Mouse (Mus musculus): ENCODE measurements around the gene En1.

Gene En1

DNA sequence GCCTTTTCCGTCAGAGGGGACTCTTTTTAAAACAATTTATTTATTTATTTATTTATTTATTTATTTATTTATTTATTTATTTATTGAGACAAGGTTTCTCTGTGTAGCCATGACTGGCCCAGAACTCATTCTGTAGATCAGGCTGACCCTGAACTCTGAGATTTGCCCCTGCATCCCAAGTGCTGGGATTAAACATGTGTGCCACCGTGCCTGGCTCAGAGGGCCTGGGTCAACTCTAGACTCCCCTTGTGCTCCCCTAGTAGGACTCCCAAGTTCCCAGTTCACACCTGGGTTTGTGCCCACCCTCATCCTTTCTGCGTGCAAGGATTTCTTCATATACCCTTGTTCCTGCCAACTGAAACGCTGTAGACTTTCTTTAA is 25.4 kb downstream of the En1 start:
- no peak for DNase-seq (ENCODE audit: low spot score in 2 of 2)

DNA sequence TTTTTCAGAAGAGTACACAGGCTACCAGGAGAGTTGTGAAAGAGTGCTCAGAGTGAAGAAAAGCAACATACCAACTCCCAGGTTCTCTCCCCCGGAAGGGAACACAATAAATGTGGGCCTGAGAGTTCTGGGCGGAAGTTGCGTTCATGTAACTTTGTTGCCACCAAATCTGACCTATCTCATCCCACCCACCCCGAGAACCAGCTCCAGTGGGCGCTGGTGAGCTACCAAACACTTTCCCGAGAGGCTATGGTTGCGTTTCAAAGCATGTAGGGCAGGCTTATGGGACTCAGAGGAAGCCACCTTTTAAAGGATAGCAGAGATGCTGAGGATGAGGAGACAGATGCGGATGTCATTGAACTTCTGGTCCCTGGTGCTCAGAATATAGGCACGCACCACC is 26.6 kb downstream of the En1 start:
- DNase-seq (ENCODE audit: low spot score in 2 of 2): no peak

DNA sequence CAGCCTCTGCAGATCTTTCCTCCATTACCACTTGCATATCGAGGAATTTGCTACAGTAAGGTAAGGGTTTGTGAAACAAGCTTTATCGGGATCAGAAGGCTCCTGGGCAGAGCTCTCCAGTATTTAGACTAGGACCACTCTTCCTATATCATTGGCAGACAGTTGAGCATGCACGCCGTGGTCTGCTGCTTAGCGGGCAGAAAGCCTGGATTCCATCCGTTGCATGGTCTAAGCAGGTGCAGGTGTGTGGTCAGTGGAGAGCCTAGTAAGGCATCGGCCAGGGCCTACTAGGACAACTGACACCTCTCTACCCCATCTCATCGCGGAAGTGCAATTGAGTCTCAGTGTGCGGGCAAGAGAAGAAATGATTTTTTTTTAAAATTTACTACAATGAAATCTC is 41.2 kb downstream of the En1 start:
- DNase-seq (ENCODE audit: low spot score in 2 of 2): no peak

DNA sequence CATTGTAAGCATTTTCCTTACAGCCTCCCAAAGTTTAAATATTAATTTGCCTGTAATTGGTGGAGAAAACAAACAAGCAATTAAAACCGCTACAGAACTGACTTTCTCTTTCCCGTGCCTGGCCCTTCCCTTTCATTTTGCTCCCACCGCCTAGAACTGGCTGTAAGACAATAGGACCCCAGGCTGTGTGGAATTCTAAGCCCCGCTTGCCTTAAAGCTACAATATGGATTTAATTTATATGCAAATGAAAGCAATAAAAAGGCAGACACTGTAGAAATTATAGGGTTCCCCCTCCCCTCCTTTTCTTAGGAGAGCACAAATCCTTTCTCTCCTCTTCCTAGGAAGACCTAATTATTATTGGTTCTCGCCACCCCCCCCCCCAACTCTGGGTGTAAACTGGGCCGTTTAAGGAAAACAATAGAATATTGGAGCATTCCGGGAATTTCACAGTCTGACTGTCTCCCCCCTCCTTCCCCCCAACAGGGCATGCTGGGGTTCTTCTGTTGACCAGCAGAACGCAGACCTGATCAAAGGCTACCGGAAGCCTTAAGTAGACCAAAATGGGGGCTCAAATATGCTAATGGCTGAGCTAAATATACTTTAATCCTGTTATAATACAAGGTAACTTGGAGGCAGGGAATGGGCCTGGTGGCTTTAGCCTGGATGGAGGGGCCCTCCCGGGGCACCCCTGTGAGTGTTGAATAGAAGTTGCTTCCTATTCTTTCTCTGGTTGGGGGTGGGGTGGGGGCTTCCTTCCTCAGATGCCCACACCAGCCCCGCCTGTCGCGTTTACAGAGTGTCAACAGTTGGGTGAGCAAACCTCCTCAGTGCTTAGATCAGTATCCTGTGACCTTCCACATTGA is 41.9 kb downstream of the En1 start:
- DNase-seq (ENCODE audit: low spot score in 2 of 2): no peak

DNA sequence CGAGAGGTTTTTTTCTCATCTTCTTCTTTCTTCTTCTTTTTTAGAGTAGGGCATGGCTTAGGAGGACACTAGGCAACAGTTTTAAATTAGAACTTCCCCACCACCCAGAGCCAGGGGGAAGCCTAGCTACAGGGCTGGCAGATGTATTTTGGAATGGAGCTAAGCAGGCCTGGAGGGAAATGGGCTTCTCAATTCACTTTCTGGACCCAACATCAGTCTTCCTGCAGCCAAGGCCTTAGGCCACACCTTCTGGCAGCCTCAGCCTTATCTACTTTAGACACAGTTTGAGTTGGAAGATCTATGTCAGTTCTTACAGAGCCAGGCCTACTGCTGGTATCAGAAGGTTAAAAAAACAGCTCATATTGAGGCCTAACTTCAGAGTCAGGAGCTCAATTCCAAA is 42.5 kb downstream of the En1 start:
- DNase-seq (ENCODE audit: low spot score in 2 of 2): no peak

DNA sequence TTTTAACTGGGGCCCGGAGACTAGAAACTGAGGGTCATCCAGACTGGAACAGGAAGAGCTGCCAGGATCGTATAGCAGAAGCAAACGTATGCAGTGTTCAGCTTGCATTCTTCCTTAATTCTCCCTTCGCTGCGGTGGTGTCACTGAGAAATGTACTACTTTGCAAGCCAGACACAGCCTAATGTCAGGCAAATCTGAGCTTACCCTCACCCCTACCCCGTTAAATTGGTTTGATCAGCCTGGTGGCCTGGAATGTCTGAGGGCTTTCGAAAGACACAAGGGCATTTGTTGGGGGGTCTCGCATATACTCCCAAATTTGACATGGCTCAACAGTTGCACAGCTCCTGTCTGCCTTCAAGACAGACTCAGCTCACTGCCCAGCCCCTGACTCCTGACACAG is 47.9 kb downstream of the En1 start:
- no peak for DNase-seq (ENCODE audit: low spot score in 2 of 2)

DNA sequence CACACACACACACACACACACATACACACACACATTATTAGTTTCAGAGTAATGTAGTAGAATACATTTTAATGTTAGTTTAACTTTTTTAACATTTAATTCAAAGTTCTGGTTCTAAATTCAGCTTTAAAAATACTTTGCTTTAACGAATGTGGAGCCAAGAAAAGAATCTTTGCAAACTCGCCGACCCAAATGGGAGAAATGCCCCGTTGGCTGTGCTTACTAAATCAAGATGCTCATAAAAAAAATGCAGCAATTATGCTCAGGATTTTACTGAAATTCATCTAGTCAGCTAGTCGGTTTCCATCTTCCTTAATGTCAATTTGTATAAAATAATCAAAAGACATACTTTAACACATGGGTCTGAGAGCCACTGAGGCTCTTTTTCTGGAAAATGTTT is 49.8 kb downstream of the En1 start:
- DNase-seq (ENCODE audit: low spot score in 2 of 2): no peak

DNA sequence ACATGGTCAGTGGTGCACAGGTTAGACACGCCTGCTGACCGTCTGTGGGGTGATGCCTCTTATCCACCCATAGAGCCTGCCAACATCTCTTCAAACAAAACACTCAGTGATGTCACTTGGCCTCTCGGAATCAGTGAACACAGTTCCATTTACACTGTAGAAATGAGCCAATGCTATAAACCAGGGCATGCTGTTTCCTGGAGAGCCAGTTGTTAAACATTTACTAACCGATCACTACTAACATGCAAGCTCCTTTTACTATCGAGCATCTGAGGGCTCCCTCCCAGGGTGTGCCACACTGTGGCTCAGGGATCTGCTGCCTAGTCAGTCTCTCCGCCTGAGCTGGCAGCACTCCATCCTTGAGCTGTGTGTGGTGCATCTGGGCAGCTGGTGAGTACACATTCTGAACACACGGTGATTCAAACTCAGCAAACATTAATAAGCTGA is 52.8 kb downstream of the En1 start:
- peak; percentile 28 to 34 for DNase-seq (ENCODE audit: low spot score in 2 of 2)

Data from frontal cortex, postnatal 36 days (tissue).